9 mouse cellular contexts compared by ENCODE assay signal in genomic region chr4:122998537-122999262, GRCm38 (mm10). TPM values are rescaled to one million over a fixed set of nuclear protein-coding genes. Genes with fewer than 3 reads are reported as not detected.
DNase-seq lines count a peak whose midpoint lies in the region; ATAC-seq and TF ChIP-seq lines count a peak whose summit lies in the region.
"Had no signal": no experiment of that assay in that cellular context is flagged by ENCODE, and none has a peak within 500 bp of the region (broad histone marks: within the 10 kb centered on the region; RNA-seq: fewer than 3 reads in every experiment).

No protein-coding gene starts in this region.

- H3K36me3 ChIP-seq in kidney, postnatal 0 days (ENCODE audit: insufficient read depth, low read length): no peaks in the 10 kb centered on the region
- H3K36me3 ChIP-seq in intestine, embryonic 16.5 days (ENCODE audit: control insufficient read depth, insufficient read depth, low read length): no peaks in the 10 kb centered on the region
- no peaks in the 10 kb centered on the region for H3K36me3 ChIP-seq in neural tube, embryonic 11.5 days (ENCODE audit: control insufficient read depth, insufficient read depth, low read length)
- no peaks in the 10 kb centered on the region for H3K36me3 ChIP-seq in thymus, adult 2 months (ENCODE audit: control insufficient read depth, insufficient read depth, low read length)

- peaks cover 3% of the 10 kb centered on the region; the same call in 1 of the 2 replicates for H3K27me3 ChIP-seq in kidney, postnatal 0 days (ENCODE audit: insufficient read depth, low read length)
- H3K27me3 ChIP-seq in intestine, embryonic 16.5 days (replicated peaks; ENCODE audit: control insufficient read depth, insufficient read depth, low read length): 0 out of 2 replicates have a peak, but pooled peaks cover 2% of the 10 kb centered on the region
- no peaks in the 10 kb centered on the region for H3K27me3 ChIP-seq in neural tube, embryonic 11.5 days (ENCODE audit: control insufficient read depth, insufficient read depth, low read length)
- peaks cover 9% of the 10 kb centered on the region for H3K27me3 ChIP-seq in thymus, adult 2 months (ENCODE audit: control insufficient read depth, insufficient read depth, low read length)

- WGBS in kidney, postnatal 0 days: 21% methylated on average over 12 of the region's 12 CpGs
- WGBS in intestine, embryonic 16.5 days: 32% methylated on average over 12 of the region's 12 CpGs
- 2% methylated on average over 12 of the region's 12 CpGs for WGBS in neural tube, embryonic 11.5 days
- 80% methylated on average over 12 of the region's 12 CpGs for WGBS in thymus, adult 2 months

- TF ChIP-seq POLR2A in thymus, adult 2 months (IDR thresholded peaks at IDR 0.05; ENCODE audit: control insufficient read depth, extremely low read depth, insufficient read depth, low read length, poor library complexity): no peak

- no peaks in the 10 kb centered on the region for H3K9me3 ChIP-seq in kidney, postnatal 0 days (replicated peaks; ENCODE audit: low read length)
- no peaks in the 10 kb centered on the region for H3K9me3 ChIP-seq in intestine, embryonic 16.5 days (ENCODE audit: control insufficient read depth, low read length)
- H3K9me3 ChIP-seq in neural tube, embryonic 11.5 days (ENCODE audit: control insufficient read depth, low read length): no peaks in the 10 kb centered on the region

- no peak for TF ChIP-seq CTCF in kidney, postnatal 0 days (IDR thresholded peaks at IDR 0.05; ENCODE audit: low read depth)
- TF ChIP-seq CTCF in thymus, adult 2 months (IDR thresholded peaks at IDR 0.05; ENCODE audit: borderline replicate concordance, control insufficient read depth, extremely low read depth, insufficient read depth, low read length, poor library complexity): no peak

- no peak overlapping the region for H3K4me3 ChIP-seq in kidney, postnatal 0 days (replicated peaks; ENCODE audit: low read depth, low read length)
- H3K4me3 ChIP-seq in intestine, embryonic 16.5 days (ENCODE audit: low read length): no peak overlapping the region; the same call in 1 of the 2 replicates
- peak overlapping the region; percentile 90 for H3K4me3 ChIP-seq in neural tube, embryonic 11.5 days (ENCODE audit: low read depth, low read length)
- no peak overlapping the region for H3K4me3 ChIP-seq in thymus, adult 2 months (ENCODE audit: control insufficient read depth, insufficient read depth, low read length)

- H3K9ac ChIP-seq in kidney, postnatal 0 days (ENCODE audit: low read depth, low read length): no peak overlapping the region
- no peak overlapping the region for H3K9ac ChIP-seq in intestine, embryonic 16.5 days (ENCODE audit: low read depth, low read length)
- H3K9ac ChIP-seq in neural tube, embryonic 11.5 days (ENCODE audit: low read length): peak overlapping the region; percentile 96

- H3K27ac ChIP-seq in kidney, postnatal 0 days: no peak overlapping the region
- H3K27ac ChIP-seq in intestine, embryonic 16.5 days (ENCODE audit: low read length): no peak overlapping the region
- peak overlapping the region; percentile 94 for H3K27ac ChIP-seq in neural tube, embryonic 11.5 days (ENCODE audit: low read depth, low read length)
- H3K27ac ChIP-seq in thymus, adult 2 months (ENCODE audit: control insufficient read depth, insufficient read depth, low read length): no peak overlapping the region

- ATAC-seq in kidney, postnatal 0 days (replicated peaks; ENCODE audit: low FRiP score, low read depth): no peak
- ATAC-seq in intestine, embryonic 16.5 days: no peak
- peak; percentile 71 for ATAC-seq in neural tube, embryonic 11.5 days (ENCODE audit: insufficient read depth, low FRiP score, low TSS enrichment)

- DNase-seq in kidney, postnatal 0 days (ENCODE audit: low spot score): peak; percentile 48
- no peak for DNase-seq in kidney, postnatal 25 days
- DNase-seq in embryo, embryonic 11 days: peak; percentile 91
- peak; percentile 85 for DNase-seq in neural tube, embryonic 11.5 days (ENCODE audit: low spot score)
- no peak for DNase-seq in thymus, adult 2 months
- DNase-seq in urinary bladder, postnatal 10 days (ENCODE audit: low spot score): no peak
- DNase-seq in kidney, postnatal 36 days: no peak
- DNase-seq: gastrocnemius, postnatal 14 days had no signal

- H3K4me1 ChIP-seq in kidney, postnatal 0 days (replicated peaks; ENCODE audit: insufficient read depth, low read length): peaks cover 7% of the 10 kb centered on the region; the same call in 1 of the 2 replicates
- peaks cover 9% of the 10 kb centered on the region for H3K4me1 ChIP-seq in intestine, embryonic 16.5 days (ENCODE audit: control insufficient read depth, insufficient read depth, low read length)
- H3K4me1 ChIP-seq in neural tube, embryonic 11.5 days (ENCODE audit: control insufficient read depth, insufficient read depth, low read length): peaks cover 20% of the 10 kb centered on the region
- peaks cover 13% of the 10 kb centered on the region for H3K4me1 ChIP-seq in thymus, adult 2 months (replicated peaks; ENCODE audit: control insufficient read depth, insufficient read depth, low read length)

- peak overlapping the region; percentile 21; the same call in 1 of the 2 replicates for H3K4me2 ChIP-seq in kidney, postnatal 0 days (ENCODE audit: low read length)
- peak overlapping the region; percentile 17; the same call in 1 of the 2 replicates for H3K4me2 ChIP-seq in intestine, embryonic 16.5 days (ENCODE audit: low read depth, low read length)
- H3K4me2 ChIP-seq in neural tube, embryonic 11.5 days (ENCODE audit: low read depth): peak overlapping the region; percentile 73

RNA-seq across cellular contexts. Expression of gene Mycl, which starts 3.2 kb away (rescaled TPM):
- 6.5 and 7.1 TPM in 2 replicates for polyA plus RNA-seq in kidney, postnatal 0 days (2015; fragmentation: Nextera tagmentation; extraction: Ambion mirVana)
- polyA plus RNA-seq in intestine, embryonic 16.5 days (2015; fragmentation: Nextera tagmentation; extraction: Ambion mirVana): 5.1 and 5.3 TPM in 2 replicates
- polyA plus RNA-seq in neural tube, embryonic 11.5 days (2014; fragmentation: Nextera tagmentation; extraction: Ambion mirVana): 95.5 and 101 TPM in 2 replicates
- 4.3 and 5.2 TPM in 2 replicates for polyA plus RNA-seq in thymus, adult 2 months (2012; rRNA removed)

RNA-seq across cellular contexts. Expression of gene Trit1, which starts 17.7 kb away (rescaled TPM):
- polyA plus RNA-seq in kidney, postnatal 0 days (2015; fragmentation: Nextera tagmentation; extraction: Ambion mirVana): 15.7 and 17.1 TPM in 2 replicates
- polyA plus RNA-seq in intestine, embryonic 16.5 days (2015; fragmentation: Nextera tagmentation; extraction: Ambion mirVana): 12.7 and 16.0 TPM in 2 replicates
- polyA plus RNA-seq in neural tube, embryonic 11.5 days (2014; fragmentation: Nextera tagmentation; extraction: Ambion mirVana): 22.3 and 25.4 TPM in 2 replicates
- 8.3 and 9.3 TPM in 2 replicates for polyA plus RNA-seq in thymus, adult 2 months (2012; rRNA removed)

RNA-seq across cellular contexts. Expression of gene Mfsd2a, which starts 37.7 kb away (rescaled TPM):
- 1.8 and 2.1 TPM in 2 replicates for polyA plus RNA-seq in kidney, postnatal 0 days (2015; fragmentation: Nextera tagmentation; extraction: Ambion mirVana)
- polyA plus RNA-seq in intestine, embryonic 16.5 days (2015; fragmentation: Nextera tagmentation; extraction: Ambion mirVana): 3.3 and 4.0 TPM in 2 replicates
- polyA plus RNA-seq in neural tube, embryonic 11.5 days (2014; fragmentation: Nextera tagmentation; extraction: Ambion mirVana): 18.0 and 18.1 TPM in 2 replicates
- polyA plus RNA-seq in thymus, adult 2 months (2012; rRNA removed): 3.2 and 3.5 TPM in 2 replicates

Comparison
In these comparisons a context has a peak if more than half of its experiments do, and no peak if none do; other contexts are left out.
1. DNase-seq: peak in kidney, postnatal 0 days (single experiment), embryo, embryonic 11 days (single experiment) and neural tube, embryonic 11.5 days (single experiment); none in kidney, postnatal 25 days (0 of 2), thymus, adult 2 months (single experiment), urinary bladder, postnatal 10 days (single experiment) and kidney, postnatal 36 days (0 of 2).
2. H3K4me2 ChIP-seq: peak in every context shown above with its lines; median percentile 73 in neural tube, embryonic 11.5 days; 21 in kidney, postnatal 0 days; 17 in intestine, embryonic 16.5 days.
3. RNA of gene Mycl, which starts 3.2 kb away (polyA plus RNA-seq): 95.5 to 101 TPM in neural tube, embryonic 11.5 days; 6.5 to 7.1 TPM in kidney, postnatal 0 days, 4.3 to 5.2 TPM in thymus, adult 2 months and 5.1 to 5.3 TPM in intestine, embryonic 16.5 days; every median in the first group is over 10 times any median in the second.